Mouse (Mus musculus): Measurements from ENCODE around the gene Mrpl19. TPM values are rescaled to one million over a fixed set of nuclear protein-coding genes. Genes with fewer than 3 reads are reported as not detected.

The Mrpl19 gene
- polyA plus RNA-seq, 1 experiment from 2014 or later, result 30.7 TPM

GRCm38 (mm10) chr6:81944432-81944831 lies 21.3 kb downstream of the Mrpl19 start:
- no peaks in the 10 kb centered on the region for H3K27me3 ChIP-seq (ENCODE audit: insufficient read depth, low read length)
- no peak overlapping the region for H3K27ac ChIP-seq
- no peaks in the 10 kb centered on the region for H3K9me3 ChIP-seq (replicated peaks; ENCODE audit: low read length)
- TF ChIP-seq CTCF (IDR thresholded peaks at IDR 0.05; ENCODE audit: low read depth), result no peak
- H3K4me1 ChIP-seq (replicated peaks; ENCODE audit: insufficient read depth, low read length), result no peaks in the 10 kb centered on the region
- WGBS, result 89% methylated on average over 3 of the region's 3 CpGs
- no peak overlapping the region for H3K4me2 ChIP-seq (ENCODE audit: low read length)
- H3K36me3 ChIP-seq (ENCODE audit: insufficient read depth, low read length), result peaks cover 47% of the 10 kb centered on the region
- ATAC-seq (replicated peaks; ENCODE audit: low FRiP score, low read depth), result no peak
- H3K4me3 ChIP-seq (replicated peaks; ENCODE audit: low read depth, low read length), result no peak overlapping the region
- DNase-seq (ENCODE audit: low spot score), result no peak
- H3K9ac ChIP-seq (ENCODE audit: low read depth, low read length), result no peak overlapping the region

GRCm38 (mm10) chr6:81943281-81943680 lies 22.5 kb downstream of the Mrpl19 start:
- no peak overlapping the region for H3K9ac ChIP-seq (ENCODE audit: low read depth, low read length)
- H3K27me3 ChIP-seq (ENCODE audit: insufficient read depth, low read length), result no peaks in the 10 kb centered on the region
- H3K36me3 ChIP-seq (ENCODE audit: insufficient read depth, low read length), result peaks cover 44% of the 10 kb centered on the region
- no peak for DNase-seq (ENCODE audit: low spot score)
- H3K27ac ChIP-seq, result no peak overlapping the region
- H3K4me1 ChIP-seq (replicated peaks; ENCODE audit: insufficient read depth, low read length), result no peaks in the 10 kb centered on the region
- ATAC-seq (replicated peaks; ENCODE audit: low FRiP score, low read depth), result no peak
- H3K9me3 ChIP-seq (replicated peaks; ENCODE audit: low read length), result no peaks in the 10 kb centered on the region
- WGBS, result 83% methylated on average over 2 of the region's 2 CpGs
- H3K4me2 ChIP-seq (ENCODE audit: low read length), result no peak overlapping the region
- H3K4me3 ChIP-seq (replicated peaks; ENCODE audit: low read depth, low read length), result no peak overlapping the region
- TF ChIP-seq CTCF (IDR thresholded peaks at IDR 0.05; ENCODE audit: low read depth), result no peak

- no peak for ATAC-seq (replicated peaks; ENCODE audit: low FRiP score, low read depth)
- Histone ChIP-seq H3K4me1 (replicated peaks; ENCODE audit: insufficient read depth, low read length) (no peaks in the 10 kb centered on the region), H3K9ac (ENCODE audit: low read depth, low read length) (no peak overlapping the region), H3K27ac (no peak overlapping the region), H3K27me3 (ENCODE audit: insufficient read depth, low read length) (no peaks in the 10 kb centered on the region), H3K9me3 (replicated peaks; ENCODE audit: low read length) (no peaks in the 10 kb centered on the region), H3K4me2 (ENCODE audit: low read length) (no peak overlapping the region), H3K36me3 (ENCODE audit: insufficient read depth, low read length) (peaks cover 44% of the 10 kb centered on the region; the same call in 1 of the 2 replicates), H3K4me3 (replicated peaks; ENCODE audit: low read depth, low read length) (no peak overlapping the region)
- no peak for DNase-seq (ENCODE audit: low spot score)
- WGBS, result 86% methylated on average over 5 of the region's 5 CpGs
- no peak for TF ChIP-seq CTCF (IDR thresholded peaks at IDR 0.05; ENCODE audit: low read depth)
These were observed 24.0 kb downstream of the Mrpl19 start for GRCm38 (mm10) chr6:81941718-81942117.

- Histone ChIP-seq H3K27me3 (ENCODE audit: insufficient read depth, low read length) (no peaks in the 10 kb centered on the region), H3K4me3 (replicated peaks; ENCODE audit: low read depth, low read length) (no peak overlapping the region), H3K9ac (ENCODE audit: low read depth, low read length) (no peak overlapping the region), H3K4me2 (ENCODE audit: low read length) (no peak overlapping the region), H3K36me3 (ENCODE audit: insufficient read depth, low read length) (peaks cover 43% of the 10 kb centered on the region), H3K4me1 (replicated peaks; ENCODE audit: insufficient read depth, low read length) (no peaks in the 10 kb centered on the region), H3K27ac (no peak overlapping the region), H3K9me3 (replicated peaks; ENCODE audit: low read length) (no peaks in the 10 kb centered on the region)
- peak; percentile 37; the same call in 1 of the 2 replicates for TF ChIP-seq CTCF (IDR thresholded peaks at IDR 0.05; ENCODE audit: low read depth)
- no peak for ATAC-seq (replicated peaks; ENCODE audit: low FRiP score, low read depth)
- no peak for DNase-seq (ENCODE audit: low spot score)
- WGBS, result 94% methylated on average over 3 of the region's 3 CpGs
These were observed 32.5 kb downstream of the Mrpl19 start for GRCm38 (mm10) chr6:81933281-81933680.

- TF ChIP-seq CTCF (IDR thresholded peaks at IDR 0.05; ENCODE audit: low read depth), result no peak
- Histone ChIP-seq H3K27ac (no peak overlapping the region), H3K36me3 (ENCODE audit: insufficient read depth, low read length) (peaks cover 45% of the 10 kb centered on the region), H3K4me3 (replicated peaks; ENCODE audit: low read depth, low read length) (no peak overlapping the region), H3K4me1 (replicated peaks; ENCODE audit: insufficient read depth, low read length) (peaks cover 4% of the 10 kb centered on the region; the same call in 1 of the 2 replicates), H3K27me3 (ENCODE audit: insufficient read depth, low read length) (no peaks in the 10 kb centered on the region), H3K9me3 (replicated peaks; ENCODE audit: low read length) (no peaks in the 10 kb centered on the region), H3K9ac (ENCODE audit: low read depth, low read length) (no peak overlapping the region), H3K4me2 (ENCODE audit: low read length) (no peak overlapping the region)
- ATAC-seq (replicated peaks; ENCODE audit: low FRiP score, low read depth) (no peak), DNase-seq (ENCODE audit: low spot score) (no peak)
- WGBS, result 90% methylated on average over 4 of the region's 4 CpGs
These were observed 36.4 kb downstream of the Mrpl19 start for GRCm38 (mm10) chr6:81929402-81929801.

- Histone ChIP-seq H3K4me3 (replicated peaks; ENCODE audit: low read depth, low read length) (peak overlapping the region; percentile 91), H3K36me3 (ENCODE audit: insufficient read depth, low read length) (peaks cover 14% of the 10 kb centered on the region; the same call in 1 of the 2 replicates), H3K4me1 (replicated peaks; ENCODE audit: insufficient read depth, low read length) (peaks cover 8% of the 10 kb centered on the region; the same call in 1 of the 2 replicates), H3K4me2 (ENCODE audit: low read length) (peak overlapping the region; percentile 89), H3K27ac (no peak overlapping the region), H3K9ac (ENCODE audit: low read depth, low read length) (peak overlapping the region; percentile 89), H3K27me3 (ENCODE audit: insufficient read depth, low read length) (no peaks in the 10 kb centered on the region), H3K9me3 (replicated peaks; ENCODE audit: low read length) (no peaks in the 10 kb centered on the region)
- no peak; the same call in 1 of the 2 replicates for ATAC-seq (replicated peaks; ENCODE audit: low FRiP score, low read depth)
- WGBS, result 12% methylated on average over 5 of the region's 5 CpGs
- TF ChIP-seq CTCF (IDR thresholded peaks at IDR 0.05; ENCODE audit: low read depth), result no peak
- peak; percentile 4 for DNase-seq (ENCODE audit: low spot score)
These were observed 41.5 kb downstream of the Mrpl19 start for GRCm38 (mm10) chr6:81924304-81924703.

Data from kidney, postnatal 0 days (tissue).